Mouse (Mus musculus): Measurements from ENCODE around the gene Plxdc2. TPM values are rescaled to one million over a fixed set of nuclear protein-coding genes. Genes with fewer than 3 reads are reported as not detected.

Gene Plxdc2
- total and polyA plus RNA-seq, 2 experiments = 0.09 to 0.55 TPM

DNA sequence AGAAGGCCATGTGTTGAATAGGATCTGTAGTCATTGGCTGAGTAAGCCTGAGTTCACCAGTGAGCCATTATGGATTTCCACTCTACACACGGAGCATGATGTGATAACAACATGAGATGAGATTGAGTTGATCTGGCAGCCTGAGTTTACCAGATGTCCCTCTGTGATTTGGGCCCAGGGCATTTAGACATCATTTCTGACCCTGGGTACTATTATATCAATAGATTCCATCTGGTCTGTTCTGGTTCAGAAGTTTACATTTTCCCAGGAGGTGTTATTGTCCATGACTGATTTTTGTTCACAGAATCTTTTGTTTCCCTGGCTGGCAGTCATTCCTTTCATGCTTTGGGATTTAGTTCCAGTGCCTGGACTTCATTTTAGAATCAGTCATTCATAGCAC, 146.7 kb downstream of the Plxdc2 start:
- Histone ChIP-seq H3K4me1 (ENCODE audit: control insufficient read depth, insufficient read depth, low read length) (no peaks in the 10 kb centered on the region), H3K9ac (ENCODE audit: low read depth, low read length) (no peak overlapping the region), H3K27ac (replicated peaks; ENCODE audit: insufficient read depth, low read depth, low read length) (no peak overlapping the region), H3K79me2 (ENCODE audit: control insufficient read depth, insufficient read depth, low read length) (no peaks in the 10 kb centered on the region), H3K27me3 (ENCODE audit: control insufficient read depth, insufficient read depth, low read length) (no peaks in the 10 kb centered on the region), H3K36me3 (ENCODE audit: control insufficient read depth, insufficient read depth, low read length) (no peaks in the 10 kb centered on the region), H3K4me3 (ENCODE audit: insufficient read depth, low read depth, low read length) (no peak overlapping the region)
- TF ChIP-seq CTCF (IDR thresholded peaks at IDR 0.05; ENCODE audit: low read depth, low read length) = no peak
- TF ChIP-seq POLR2A (IDR thresholded peaks at IDR 0.05; ENCODE audit: extremely low read depth, insufficient read depth, low read length) = no peak
- WGBS = 81% methylated on average over 1 of the region's 1 CpGs
- no peak for DNase-seq (ENCODE audit: extremely low read depth, low read depth, low spot score)

DNA sequence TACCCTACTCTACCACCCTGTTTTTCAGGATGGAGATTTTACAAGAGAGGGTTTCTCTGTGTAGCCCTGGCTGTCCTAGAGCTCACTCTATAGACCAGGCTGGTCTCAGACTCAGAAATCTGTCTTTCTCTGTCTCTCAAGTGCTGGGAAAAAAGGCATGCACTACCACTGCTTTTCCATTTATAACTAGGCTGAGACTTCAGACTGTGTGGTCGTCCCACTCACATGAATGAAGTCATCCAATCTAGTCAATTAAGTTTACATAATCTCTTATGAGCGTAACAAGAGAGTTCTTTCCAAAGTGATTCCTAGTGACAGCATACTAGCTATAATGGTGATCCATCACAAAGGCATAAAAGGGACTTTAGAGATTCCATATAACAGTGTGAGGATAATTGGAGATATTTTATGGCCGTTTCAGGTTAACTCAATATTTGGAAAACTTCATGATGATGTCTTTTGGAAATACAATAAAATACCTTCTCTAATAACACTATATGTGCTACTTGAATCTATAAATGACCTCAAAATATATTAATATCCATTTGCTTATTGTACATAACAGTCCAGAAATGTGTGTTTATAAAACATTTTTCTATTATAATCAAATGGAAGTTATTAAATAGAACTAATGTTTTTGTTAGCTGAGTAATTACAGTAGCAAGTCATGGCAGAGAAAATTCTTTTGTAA, 151.6 kb downstream of the Plxdc2 start:
- 72% methylated on average over 3 of the region's 3 CpGs for WGBS
- Histone ChIP-seq H3K36me3 (ENCODE audit: control insufficient read depth, insufficient read depth, low read length) (no peaks in the 10 kb centered on the region), H3K9ac (ENCODE audit: low read depth, low read length) (no peak overlapping the region), H3K27ac (replicated peaks; ENCODE audit: insufficient read depth, low read depth, low read length) (no peak overlapping the region), H3K4me1 (ENCODE audit: control insufficient read depth, insufficient read depth, low read length) (no peaks in the 10 kb centered on the region), H3K27me3 (ENCODE audit: control insufficient read depth, insufficient read depth, low read length) (no peaks in the 10 kb centered on the region), H3K79me2 (ENCODE audit: control insufficient read depth, insufficient read depth, low read length) (no peaks in the 10 kb centered on the region), H3K4me3 (ENCODE audit: insufficient read depth, low read depth, low read length) (no peak overlapping the region)
- TF ChIP-seq POLR2A (IDR thresholded peaks at IDR 0.05; ENCODE audit: extremely low read depth, insufficient read depth, low read length) (no peak), CTCF (IDR thresholded peaks at IDR 0.05; ENCODE audit: low read depth, low read length) (no peak)
- no peak for DNase-seq (ENCODE audit: extremely low read depth, low read depth, low spot score)

DNA sequence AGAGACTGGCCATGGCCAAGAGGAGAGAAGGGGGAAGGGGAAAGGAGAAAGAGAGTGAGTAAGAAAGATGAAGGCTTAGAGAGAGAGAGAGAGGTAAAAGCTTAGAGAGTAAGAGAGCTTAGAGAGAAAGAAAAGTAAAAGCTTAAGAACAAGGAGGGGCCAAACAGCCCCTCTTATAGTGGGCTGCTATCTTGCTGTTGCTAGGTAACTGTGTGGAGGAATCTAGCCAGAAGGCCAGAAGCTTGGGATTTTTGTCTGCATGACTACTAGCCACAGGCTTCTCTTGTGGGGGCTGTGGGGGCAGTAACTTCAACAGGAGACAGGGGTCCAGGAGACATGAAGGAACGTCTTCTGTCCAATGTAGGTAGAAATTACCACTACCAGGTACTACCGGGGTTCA, 162.0 kb downstream of the Plxdc2 start:
- Histone ChIP-seq H3K36me3 (ENCODE audit: control insufficient read depth, insufficient read depth, low read length) (no peaks in the 10 kb centered on the region), H3K27me3 (ENCODE audit: control insufficient read depth, insufficient read depth, low read length) (no peaks in the 10 kb centered on the region), H3K4me1 (ENCODE audit: control insufficient read depth, insufficient read depth, low read length) (no peaks in the 10 kb centered on the region), H3K9ac (ENCODE audit: low read depth, low read length) (no peak overlapping the region), H3K4me3 (ENCODE audit: insufficient read depth, low read depth, low read length) (no peak overlapping the region), H3K27ac (replicated peaks; ENCODE audit: insufficient read depth, low read depth, low read length) (no peak overlapping the region), H3K79me2 (ENCODE audit: control insufficient read depth, insufficient read depth, low read length) (no peaks in the 10 kb centered on the region)
- no peak for DNase-seq (ENCODE audit: extremely low read depth, low read depth, low spot score)
- TF ChIP-seq POLR2A (IDR thresholded peaks at IDR 0.05; ENCODE audit: extremely low read depth, insufficient read depth, low read length) (no peak), CTCF (IDR thresholded peaks at IDR 0.05; ENCODE audit: low read depth, low read length) (no peak)
- 73% methylated on average over 2 of the region's 2 CpGs for WGBS

DNA sequence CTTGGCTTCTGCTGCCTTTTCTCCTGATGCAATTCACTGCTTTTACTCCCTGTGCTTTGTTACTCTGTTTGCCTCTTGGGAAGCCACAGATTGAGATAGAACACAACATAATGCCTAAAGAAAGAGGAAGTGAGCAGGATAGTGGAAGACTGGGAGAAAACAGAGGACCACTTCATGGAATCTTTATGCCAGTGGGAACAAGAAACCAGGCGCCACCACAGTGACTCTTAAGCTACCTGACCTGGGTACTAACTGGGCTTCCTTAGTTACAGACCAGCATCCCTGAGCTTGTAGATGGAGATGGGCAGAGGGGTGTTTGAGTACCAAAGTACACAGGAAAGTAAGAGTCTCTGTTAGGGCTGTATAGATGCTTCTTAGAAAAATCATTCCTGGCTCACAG, 167.3 kb downstream of the Plxdc2 start:
- Histone ChIP-seq H3K36me3 (ENCODE audit: control insufficient read depth, insufficient read depth, low read length) (no peaks in the 10 kb centered on the region), H3K9ac (ENCODE audit: low read depth, low read length) (no peak overlapping the region), H3K27me3 (ENCODE audit: control insufficient read depth, insufficient read depth, low read length) (no peaks in the 10 kb centered on the region), H3K79me2 (ENCODE audit: control insufficient read depth, insufficient read depth, low read length) (no peaks in the 10 kb centered on the region), H3K4me3 (ENCODE audit: insufficient read depth, low read depth, low read length) (no peak overlapping the region), H3K4me1 (ENCODE audit: control insufficient read depth, insufficient read depth, low read length) (no peaks in the 10 kb centered on the region), H3K27ac (replicated peaks; ENCODE audit: insufficient read depth, low read depth, low read length) (no peak overlapping the region)
- WGBS = 90% methylated on average over 1 of the region's 1 CpGs
- no peak for DNase-seq (ENCODE audit: extremely low read depth, low read depth, low spot score)
- no peak for TF ChIP-seq CTCF (IDR thresholded peaks at IDR 0.05; ENCODE audit: low read depth, low read length)
- TF ChIP-seq POLR2A (IDR thresholded peaks at IDR 0.05; ENCODE audit: extremely low read depth, insufficient read depth, low read length) = no peak

DNA sequence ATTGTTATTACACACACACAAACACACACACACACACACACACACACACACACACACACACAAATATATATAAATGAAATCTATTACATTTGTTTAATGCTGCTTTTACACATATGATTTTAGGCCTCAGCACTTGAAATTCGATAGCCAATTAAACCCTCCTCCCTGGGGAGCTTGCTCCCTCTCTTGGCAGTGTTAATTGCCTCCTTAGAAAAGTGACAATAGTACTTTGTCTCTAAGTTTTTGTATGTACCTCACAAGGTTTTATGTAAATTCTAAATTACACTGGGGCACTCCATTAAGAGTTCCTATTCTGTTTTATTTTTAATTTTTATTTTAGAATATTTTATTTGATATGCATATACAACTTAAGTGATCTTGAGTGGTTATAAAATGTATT, 176.1 kb downstream of the Plxdc2 start:
- WGBS = 51% methylated on average over 1 of the region's 1 CpGs
- Histone ChIP-seq H3K27ac (replicated peaks; ENCODE audit: insufficient read depth, low read depth, low read length) (no peak overlapping the region), H3K9ac (ENCODE audit: low read depth, low read length) (no peak overlapping the region), H3K4me3 (ENCODE audit: insufficient read depth, low read depth, low read length) (no peak overlapping the region), H3K4me1 (ENCODE audit: control insufficient read depth, insufficient read depth, low read length) (no peaks in the 10 kb centered on the region), H3K36me3 (ENCODE audit: control insufficient read depth, insufficient read depth, low read length) (no peaks in the 10 kb centered on the region), H3K27me3 (ENCODE audit: control insufficient read depth, insufficient read depth, low read length) (no peaks in the 10 kb centered on the region), H3K79me2 (ENCODE audit: control insufficient read depth, insufficient read depth, low read length) (no peaks in the 10 kb centered on the region)
- DNase-seq (ENCODE audit: extremely low read depth, low read depth, low spot score) = no peak
- TF ChIP-seq POLR2A (IDR thresholded peaks at IDR 0.05; ENCODE audit: extremely low read depth, insufficient read depth, low read length) = no peak
- TF ChIP-seq CTCF (IDR thresholded peaks at IDR 0.05; ENCODE audit: low read depth, low read length) = no peak

DNA sequence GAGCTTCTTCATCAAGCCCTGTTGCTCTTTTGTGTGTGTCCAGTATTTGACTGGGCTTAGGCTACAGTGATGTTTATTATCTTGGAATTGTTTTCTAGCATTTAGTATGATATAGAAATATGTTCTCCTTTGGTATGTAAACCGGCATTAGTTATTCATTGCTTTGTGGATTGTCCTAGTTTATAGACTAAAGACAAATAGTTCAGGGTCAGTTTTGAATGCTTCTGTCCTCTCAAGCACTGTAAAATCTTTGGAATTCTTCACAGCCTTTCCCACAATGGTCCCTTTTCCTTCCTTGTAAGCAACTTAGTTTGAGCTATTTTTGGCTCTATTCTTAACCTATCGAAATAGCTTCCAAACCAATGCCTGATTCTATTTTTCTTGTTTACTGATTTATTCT, 178.5 kb downstream of the Plxdc2 start:
- no peaks in the 10 kb centered on the region for H3K36me3 ChIP-seq (ENCODE audit: control insufficient read depth, insufficient read depth, low read length)
- no peaks in the 10 kb centered on the region for H3K79me2 ChIP-seq (ENCODE audit: control insufficient read depth, insufficient read depth, low read length)
- H3K4me3 ChIP-seq (ENCODE audit: insufficient read depth, low read depth, low read length) = no peak overlapping the region
- H3K27ac ChIP-seq (replicated peaks; ENCODE audit: insufficient read depth, low read depth, low read length) = no peak overlapping the region
- DNase-seq (ENCODE audit: extremely low read depth, low read depth, low spot score) = no peak
- TF ChIP-seq CTCF (IDR thresholded peaks at IDR 0.05; ENCODE audit: low read depth, low read length) (no peak), POLR2A (IDR thresholded peaks at IDR 0.05; ENCODE audit: extremely low read depth, insufficient read depth, low read length) (no peak)
- H3K4me1 ChIP-seq (ENCODE audit: control insufficient read depth, insufficient read depth, low read length) = no peaks in the 10 kb centered on the region
- H3K27me3 ChIP-seq (ENCODE audit: control insufficient read depth, insufficient read depth, low read length) = no peaks in the 10 kb centered on the region
- no peak overlapping the region for H3K9ac ChIP-seq (ENCODE audit: low read depth, low read length)
- 76% methylated on average over 2 of the region's 2 CpGs for WGBS

Data from liver, adult 2 months (tissue).